Mouse (Mus musculus) liver, embryonic 14.5 days (tissue): ENCODE measurements around the gene Emx1. TPM values are rescaled to one million over a fixed set of nuclear protein-coding genes. Genes with fewer than 3 reads are reported as not detected.

Experiments used
- ATAC-seq: fragments of 200-750 bp; cut with Nextera tagmentation; 2 replicates; pipeline ENCODE4 v1.8.0; 2017; ENCODE audit warnings: moderate number of reproducible peaks, mild to moderate bottlenecking, moderate library complexity; ENCODE audit not compliant: insufficient read depth
- DNase-seq, 3 experiments: peaks; one replicate each; pipeline ENCODE4 v3.0.0-alpha.2; 2012 to 2013; ENCODE audit warnings: low read depth in 3 of 3, low spot score in 3 of 3
- H3K27ac ChIP-seq: fragments of 300-500 bp; sonication (generic); 2 replicates; pipeline ENCODE4 v1.5.1; 2014; ENCODE audit warnings: moderate library complexity, mild to moderate bottlenecking, control low read depth, inconsistent platforms
- H3K27me3 ChIP-seq: fragments of 300-500 bp; sonication (generic); 2 replicates; pipeline ENCODE4 v1.6.1; 2014; ENCODE audit warnings: mild to moderate bottlenecking, low read length, moderate library complexity; ENCODE audit not compliant: control insufficient read depth, insufficient read depth
- H3K36me3 ChIP-seq: fragments of 300-500 bp; sonication (generic); replicated peaks from 2 replicates; pipeline ENCODE4 v1.6.1; 2014; ENCODE audit warnings: low read depth; ENCODE audit not compliant: control insufficient read depth, insufficient read depth
- H3K4me1 ChIP-seq, 2 experiments: fragments of 200-500 bp in 1 of 2; fragments of 300-500 bp in 1 of 2; sonication (generic) in 1 of 2; replicated peaks; 2 replicates each; pipeline ENCODE4 v1.6.1; 2012 to 2014; ENCODE audit warnings: antibody characterized with exemption in 1 of 2, inconsistent platforms in 1 of 2, low read length in 1 of 2; ENCODE audit not compliant: control insufficient read depth in 2 of 2, insufficient read depth in 2 of 2
- H3K4me2 ChIP-seq: fragments of 300-500 bp; sonication (generic); 2 replicates; pipeline ENCODE4 v1.6.1; 2014; ENCODE audit warnings: low read depth, mild to moderate bottlenecking, control low read depth, moderate library complexity
- H3K4me3 ChIP-seq, 2 experiments: fragments of 200-500 bp in 1 of 2; fragments of 300-500 bp in 1 of 2; sonication (generic) in 1 of 2; 2 replicates each; pipeline ENCODE4 v1.5.1; 2012 to 2014; ENCODE audit warnings: low read depth in 2 of 2, low read length in 2 of 2, mild to moderate bottlenecking in 2 of 2, control low read depth in 1 of 2, inconsistent platforms in 1 of 2, moderate library complexity in 1 of 2; ENCODE audit not compliant: insufficient read depth in 1 of 2
- H3K9ac ChIP-seq: fragments of 300-500 bp; sonication (generic); replicated peaks from 2 replicates; pipeline ENCODE4 v1.6.1; 2014; ENCODE audit warnings: mild to moderate bottlenecking, control low read depth, moderate library complexity
- H3K9me3 ChIP-seq: fragments of 300-500 bp; sonication (generic); 2 replicates; pipeline ENCODE4 v1.6.1; 2016; ENCODE audit warnings: low read length, mixed read lengths; ENCODE audit not compliant: control insufficient read depth
- CTCF ChIP-seq: IDR thresholded peaks from 2 replicates; pipeline ENCODE4 v1.5.1; 2016; ENCODE audit warnings: antibody characterized with exemption, low read depth, control low read depth
- EP300 ChIP-seq: IDR thresholded peaks from 2 replicates; pipeline ENCODE4 v1.6.1; 2016; ENCODE audit warnings: antibody characterized with exemption, low read depth
- WGBS: fragments of 180-500 bp; shearing (Covaris S2); extraction: QIAGEN DNeasy Blood & Tissue Kit; methylation state at CpG from one replicate; pipeline ENCODE4 v1.1.7; 2014; ENCODE audit not compliant: insufficient replicate concordance; 5-methylcytosine and 5-hydroxymethylcytosine counted together
- polyA plus RNA-seq, 2 experiments: library from polyadenylated mRNA; depleted of rRNA in 1 of 2; stranded (reverse) in 1 of 2; unstranded in 1 of 2; fragments of >200 nt; fragmentation: Nextera tagmentation in 1 of 2; extraction: Ambion mirVana in 1 of 2; gene quantifications; 2 replicates each; pipeline versions ENCODE4 v1.2.1 to v1.2.3; 2012 to 2014

Emx1 gene
- polyA plus RNA-seq, 2 experiments = 0.03 TPM; not detected in 1

DNA sequence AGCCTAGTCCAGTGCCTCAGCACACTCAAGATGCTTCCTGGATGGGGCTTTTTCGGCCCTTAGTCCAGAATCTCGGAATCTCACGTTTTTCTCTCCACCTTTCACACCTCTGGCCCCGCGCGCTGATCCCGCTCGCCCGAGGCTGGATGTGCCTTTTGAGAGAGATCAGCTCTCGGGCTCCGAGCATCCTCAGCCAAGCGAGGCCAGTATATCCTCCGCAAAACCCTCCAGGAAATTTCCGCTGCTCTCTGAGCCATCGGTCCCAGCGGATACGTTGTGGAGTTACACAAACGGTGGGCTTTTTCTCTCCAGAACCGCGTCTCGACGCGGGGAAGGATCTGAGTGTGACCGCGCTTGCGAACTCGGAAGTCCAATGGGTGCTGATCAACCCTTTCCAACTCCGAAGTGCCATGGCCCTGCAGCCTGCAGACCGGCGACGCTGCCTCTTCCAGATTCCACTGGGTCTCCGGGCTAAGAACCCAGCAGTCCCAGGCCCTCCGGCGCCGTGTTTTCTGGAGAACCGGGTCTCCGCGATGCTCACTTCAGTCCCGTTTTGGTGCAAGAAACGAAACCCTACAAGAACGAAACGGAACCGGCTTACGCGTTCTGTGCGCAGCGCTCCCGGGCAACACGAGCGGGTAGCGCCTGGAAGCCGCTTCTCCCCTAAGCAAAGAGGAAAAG lies 2.8 kb downstream of the Emx1 start:
- DNase-seq = no peak
- TF ChIP-seq CTCF = no peak
- TF ChIP-seq EP300 = no peak
- Histone ChIP-seq H3K4me1 (no peaks in the 10 kb centered on the region), H3K9ac (no peak overlapping the region), H3K9me3 (no peaks in the 10 kb centered on the region), H3K4me2 (peak overlapping the region; percentile 5; the same call in 1 of the 2 replicates), H3K27me3 (peaks cover 94% of the 10 kb centered on the region), H3K36me3 (no peaks in the 10 kb centered on the region), H3K4me3 (no peak overlapping the region), H3K27ac (no peak overlapping the region)
- no peak for ATAC-seq
- 1% methylated on average over 52 of the region's 52 CpGs for WGBS

DNA sequence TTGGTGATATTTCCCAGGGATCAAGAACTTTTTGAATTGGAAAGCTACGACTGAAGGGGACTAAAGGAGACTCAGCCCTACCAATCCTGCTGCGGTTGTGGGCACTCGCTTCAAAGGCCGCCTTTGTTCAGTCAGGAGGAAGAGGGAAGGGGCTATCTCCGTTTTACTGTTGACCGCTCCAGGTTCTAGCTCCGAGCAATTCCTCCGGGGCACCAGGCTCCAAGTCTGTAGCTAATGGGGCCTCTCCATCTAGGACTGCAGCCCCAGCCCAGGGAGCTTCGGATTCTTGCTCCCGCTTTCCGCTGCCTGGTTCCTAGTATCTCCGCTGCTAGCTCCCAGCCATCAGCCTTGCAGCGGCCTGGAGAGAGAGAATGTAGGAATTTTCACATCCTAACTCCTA lies 3.4 kb downstream of the Emx1 start:
- TF ChIP-seq CTCF = no peak
- TF ChIP-seq EP300 = no peak
- H3K9me3 ChIP-seq = no peaks in the 10 kb centered on the region
- WGBS = 3% methylated on average over 13 of the region's 13 CpGs
- H3K27ac ChIP-seq = no peak overlapping the region
- H3K27me3 ChIP-seq = peaks cover 93% of the 10 kb centered on the region
- DNase-seq (no peak), ATAC-seq (no peak)
- no peak overlapping the region for H3K9ac ChIP-seq
- no peaks in the 10 kb centered on the region for H3K36me3 ChIP-seq
- H3K4me2 ChIP-seq = no peak overlapping the region; the same call in 1 of the 2 replicates
- no peak overlapping the region for H3K4me3 ChIP-seq
- no peaks in the 10 kb centered on the region for H3K4me1 ChIP-seq

DNA sequence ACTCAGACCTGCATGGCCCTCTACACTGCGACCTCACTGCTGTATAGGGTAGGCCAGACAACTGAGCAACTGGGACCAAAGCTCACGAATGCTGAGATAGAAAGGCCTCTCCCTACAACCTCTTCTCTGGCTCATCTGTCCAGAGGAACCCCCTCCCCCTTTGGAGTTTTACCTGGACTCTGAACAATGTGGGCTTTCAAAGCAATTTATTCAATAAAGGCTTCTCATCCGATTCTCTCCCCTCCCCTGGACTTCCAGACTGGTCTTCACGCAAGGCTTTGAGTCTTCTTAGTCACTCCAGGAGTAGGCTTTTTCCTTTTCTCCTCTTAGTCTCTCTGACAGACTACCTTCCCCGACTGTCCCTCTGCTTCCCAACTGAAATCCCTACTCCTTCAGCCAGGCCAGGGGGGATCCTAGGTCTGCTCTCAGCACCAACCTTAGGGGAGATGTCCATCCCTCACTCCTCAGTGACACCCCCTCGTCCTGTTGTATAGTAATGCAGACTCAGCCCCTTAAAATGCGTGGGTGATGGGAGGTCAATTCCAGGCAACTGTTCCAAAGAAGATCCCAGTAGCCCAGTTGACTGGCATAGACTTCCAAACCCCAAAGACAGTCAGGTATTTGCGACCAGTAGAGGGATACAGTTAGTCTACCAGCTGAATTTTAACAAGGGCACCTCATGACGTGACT lies 4.7 kb downstream of the Emx1 start:
- TF ChIP-seq CTCF (no peak), EP300 (no peak)
- no peak overlapping the region for H3K9ac ChIP-seq
- peaks cover 84% of the 10 kb centered on the region for H3K27me3 ChIP-seq
- no peak overlapping the region for H3K27ac ChIP-seq
- H3K4me3 ChIP-seq = no peak overlapping the region
- H3K9me3 ChIP-seq = no peaks in the 10 kb centered on the region
- H3K4me2 ChIP-seq = no peak overlapping the region
- H3K4me1 ChIP-seq = no peaks in the 10 kb centered on the region
- 7% methylated on average over 9 of the region's 9 CpGs for WGBS
- no peak for ATAC-seq
- no peak for DNase-seq
- no peaks in the 10 kb centered on the region for H3K36me3 ChIP-seq

DNA sequence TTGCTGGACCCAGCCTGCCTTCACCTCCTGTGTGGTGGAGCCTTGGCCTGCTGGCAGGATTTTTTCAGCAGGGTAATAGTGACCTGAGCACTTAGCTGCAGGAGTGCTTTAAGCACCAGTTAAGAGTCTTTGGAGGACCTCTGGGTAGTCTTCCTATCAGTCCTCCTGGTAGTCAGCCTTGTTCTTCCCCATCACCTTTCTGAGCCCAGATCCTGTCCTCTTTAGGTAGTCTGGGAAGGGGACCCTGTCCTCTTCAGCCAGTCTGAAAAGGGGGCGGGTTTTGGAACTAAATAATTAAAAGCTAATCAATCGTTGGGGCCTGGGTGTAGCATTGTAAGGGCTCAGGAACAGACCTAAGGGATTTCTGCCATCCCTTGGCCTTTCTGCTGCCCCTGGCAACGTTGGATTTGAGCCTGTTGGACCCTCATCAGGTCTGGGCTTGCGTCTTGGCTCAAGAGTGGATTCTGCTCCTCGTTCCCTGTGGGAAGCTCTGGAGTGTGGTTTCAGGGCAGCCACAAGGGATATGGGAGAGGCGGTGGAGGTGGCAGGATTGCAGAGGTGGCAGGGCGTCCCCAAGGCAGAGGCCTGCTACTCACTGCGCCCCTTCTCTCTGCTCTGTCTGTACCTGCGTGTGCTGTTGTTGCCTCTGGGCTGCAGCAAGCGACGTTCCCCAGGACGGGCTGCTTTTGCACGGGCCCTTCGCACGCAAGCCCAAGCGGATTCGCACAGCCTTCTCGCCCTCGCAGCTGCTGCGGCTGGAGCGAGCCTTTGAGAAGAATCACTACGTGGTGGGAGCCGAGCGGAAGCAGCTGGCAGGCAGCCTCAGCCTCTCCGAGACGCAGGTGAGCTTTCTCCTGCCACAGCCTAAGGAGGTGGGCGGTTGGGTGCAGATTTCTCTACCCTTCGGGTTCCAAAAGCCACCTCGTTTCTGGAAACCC lies 6.4 kb downstream of the Emx1 start:
- ATAC-seq (no peak), DNase-seq (no peak)
- H3K4me2 ChIP-seq = no peak overlapping the region
- no peak for TF ChIP-seq CTCF
- no peak for TF ChIP-seq EP300
- no peak overlapping the region for H3K4me3 ChIP-seq
- no peaks in the 10 kb centered on the region for H3K4me1 ChIP-seq
- peaks cover 67% of the 10 kb centered on the region for H3K27me3 ChIP-seq
- H3K36me3 ChIP-seq = no peaks in the 10 kb centered on the region
- WGBS = 6% methylated on average over 29 of the region's 29 CpGs
- no peaks in the 10 kb centered on the region for H3K9me3 ChIP-seq
- no peak overlapping the region for H3K9ac ChIP-seq
- no peak overlapping the region for H3K27ac ChIP-seq
